Mouse (Mus musculus) frontal cortex, postnatal 36 days (tissue): Measurements from ENCODE around the gene Chac2.
"Not testable (repeated sequence)": the region's sequence is repeated elsewhere in the genome, so short reads cannot be mapped to it uniquely, and the experiment has no call there.

Experiments
- DNase-seq, 2 experiments: peaks; one replicate each; pipeline ENCODE4 v3.0.0; 2022; ENCODE audit warnings: low spot score in 2 of 2

Gene Chac2

GRCm38 (mm10) chr11:30985877-30986624 lies at the start of gene Chac2:
Gene Chac2, minus strand, starts transcription at chr11:30986350.
- DNase-seq, result peak; percentile 87 to 88

DNA sequence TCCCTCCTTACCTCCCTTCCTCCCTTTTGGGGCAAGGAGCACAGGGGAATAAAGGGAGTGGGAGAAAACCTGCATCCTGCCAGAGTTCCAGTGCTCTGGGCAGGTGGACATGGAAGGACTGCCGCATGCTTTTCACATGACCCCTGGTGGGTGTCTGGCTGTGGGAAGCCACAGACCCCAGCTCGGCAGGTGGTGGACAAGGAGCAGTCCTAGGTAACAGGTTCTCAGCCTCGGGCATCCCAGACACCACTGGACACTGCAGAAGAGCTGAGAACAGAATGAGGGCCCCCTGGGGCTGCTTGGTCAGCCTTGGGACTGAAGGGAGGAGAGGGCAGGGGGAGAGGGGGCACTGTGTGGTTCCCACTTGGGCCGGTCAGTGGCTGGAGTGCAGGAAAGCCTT lies 48.8 kb upstream of the Chac2 start:
- DNase-seq, result no peak

DNA sequence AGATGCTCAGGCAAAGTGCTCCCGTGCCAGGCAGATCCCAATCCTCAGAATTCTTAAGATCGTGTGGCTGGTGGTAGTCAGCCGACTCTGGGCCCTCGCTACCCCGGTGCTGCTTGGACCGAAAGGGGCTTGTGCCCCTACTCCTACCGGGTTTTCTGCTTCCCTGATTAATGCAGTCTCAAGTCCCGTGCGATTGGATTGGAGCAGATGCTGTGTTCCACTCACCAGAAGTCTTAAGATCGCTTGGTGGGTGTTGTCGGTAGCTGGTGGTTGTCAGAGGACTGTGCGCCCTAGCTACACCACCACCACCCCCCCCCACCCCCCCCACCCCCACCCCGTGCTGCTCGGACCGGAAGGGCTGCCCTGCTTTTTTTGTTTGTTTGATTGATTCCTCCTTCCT lies 31.3 kb upstream of the Chac2 start:
- DNase-seq, result not testable (repeated sequence)

DNA sequence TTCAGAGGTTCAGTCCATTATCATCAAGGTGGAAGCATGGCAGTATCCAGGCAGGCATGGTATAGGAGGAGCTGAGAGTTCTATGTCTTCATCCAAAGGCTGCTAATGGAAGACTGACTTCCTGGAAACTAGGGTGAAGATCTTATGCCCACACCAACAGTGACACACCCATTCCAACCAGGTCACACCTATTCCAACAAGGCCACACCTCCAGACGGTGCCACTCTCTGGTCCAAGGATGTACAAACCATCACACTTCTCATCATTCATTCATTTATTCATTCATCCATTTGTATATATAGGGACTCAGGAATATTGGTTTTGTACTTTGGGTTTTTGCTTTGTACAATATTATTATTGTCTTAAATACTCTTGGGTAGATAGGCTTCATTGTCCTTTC lies 23.5 kb upstream of the Chac2 start:
- not testable (repeated sequence) for DNase-seq

GRCm38 (mm10) chr11:31001169-31001908 lies 15.2 kb upstream of the Chac2 start:
- DNase-seq, result no peak

DNA sequence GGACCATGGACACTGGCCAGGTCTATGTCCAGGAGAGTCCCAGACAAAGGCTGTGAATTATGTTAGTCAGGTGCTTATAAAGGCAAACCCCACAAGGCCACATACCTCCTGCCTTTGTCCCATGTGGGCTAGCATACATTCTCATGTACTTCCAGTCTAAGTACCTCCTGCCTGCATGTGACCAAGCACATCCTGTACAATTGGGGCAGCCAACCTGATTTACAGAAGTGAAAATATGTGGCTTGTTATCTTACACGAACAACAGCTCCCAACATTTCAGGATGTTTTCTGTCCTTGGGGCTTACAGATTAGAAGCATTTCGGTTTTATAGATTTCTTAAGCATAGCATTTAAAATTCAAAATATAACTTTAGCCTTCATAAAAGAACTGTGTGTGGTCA lies 13.9 kb upstream of the Chac2 start:
- DNase-seq, result no peak

DNA sequence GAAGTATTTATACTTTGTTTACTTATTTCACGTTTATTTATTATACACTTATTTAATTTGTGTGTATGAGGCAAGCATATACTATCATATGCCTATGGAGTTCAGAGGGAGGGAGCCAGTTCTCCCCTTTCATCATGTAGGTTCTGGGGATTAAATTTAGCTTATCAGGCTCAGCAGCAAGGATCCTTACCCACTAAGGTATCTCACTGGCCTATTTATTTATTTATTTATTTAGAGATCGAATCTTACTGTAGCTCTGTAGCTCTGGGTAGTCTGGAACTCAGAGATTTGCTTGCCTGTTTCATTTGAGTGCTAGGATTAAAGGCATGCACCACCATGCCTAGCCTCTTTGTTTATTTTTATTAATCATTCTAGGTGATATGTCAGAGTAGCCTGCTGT lies 12.6 kb upstream of the Chac2 start:
- DNase-seq, result no peak

DNA sequence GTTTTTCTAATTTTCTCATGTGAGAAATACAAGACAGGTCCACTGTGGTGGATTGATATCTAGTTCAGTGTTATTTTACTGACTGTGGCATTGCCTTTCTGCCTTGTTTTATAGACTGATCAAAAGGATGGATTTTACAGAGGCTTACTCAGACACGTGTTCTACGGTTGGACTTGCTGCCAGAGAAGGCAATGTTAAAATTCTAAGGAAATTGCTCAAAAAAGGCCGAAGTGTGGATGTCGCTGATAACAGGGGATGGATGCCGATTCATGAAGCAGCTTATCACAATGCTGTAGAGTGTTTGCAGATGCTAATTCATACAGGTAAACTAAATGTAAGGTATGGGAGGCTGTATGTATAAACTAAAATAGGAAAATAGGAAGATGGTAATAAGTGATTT lies 12.0 kb upstream of the Chac2 start:
- DNase-seq, result no peak

DNA sequence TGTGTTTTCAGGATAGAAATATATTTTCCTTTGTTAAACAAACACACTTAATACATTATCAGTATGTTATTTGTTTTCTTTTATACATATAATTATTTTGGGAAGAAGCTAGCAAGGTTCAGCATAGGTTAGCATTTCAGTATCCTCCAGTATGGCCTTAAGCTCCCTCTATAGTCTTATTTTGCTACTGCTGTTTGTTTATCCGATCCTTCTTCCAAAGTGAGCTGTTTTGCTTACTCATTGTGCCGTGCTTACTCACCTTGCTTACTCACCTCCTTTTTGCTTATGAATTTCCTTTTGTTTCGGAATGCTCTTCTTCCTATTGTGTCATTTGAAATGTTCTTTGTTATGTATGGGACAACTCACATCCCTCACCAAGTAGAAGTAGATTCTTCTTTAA lies 10.5 kb upstream of the Chac2 start:
- DNase-seq, result no peak

DNA sequence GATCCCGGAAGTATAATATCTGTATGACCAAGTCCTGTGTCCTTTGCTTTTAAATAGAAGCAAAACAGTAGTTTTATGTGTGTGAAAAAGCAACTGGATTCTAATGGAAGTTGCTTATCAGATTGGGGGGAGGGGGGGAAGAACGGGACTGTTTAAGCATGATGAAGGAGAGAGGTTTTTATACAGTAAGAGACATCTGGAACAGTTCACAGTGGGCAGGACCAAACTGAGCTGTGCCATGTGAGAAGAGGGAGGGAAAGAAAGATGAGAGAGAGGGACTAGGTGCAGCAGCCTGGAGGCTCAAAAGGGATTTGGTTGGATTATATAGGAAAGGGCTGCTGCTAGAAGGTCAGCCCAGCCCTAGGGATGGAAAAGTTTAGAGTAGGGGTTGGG lies 471 bp upstream of the Chac2 start:
- no peak for DNase-seq

DNA sequence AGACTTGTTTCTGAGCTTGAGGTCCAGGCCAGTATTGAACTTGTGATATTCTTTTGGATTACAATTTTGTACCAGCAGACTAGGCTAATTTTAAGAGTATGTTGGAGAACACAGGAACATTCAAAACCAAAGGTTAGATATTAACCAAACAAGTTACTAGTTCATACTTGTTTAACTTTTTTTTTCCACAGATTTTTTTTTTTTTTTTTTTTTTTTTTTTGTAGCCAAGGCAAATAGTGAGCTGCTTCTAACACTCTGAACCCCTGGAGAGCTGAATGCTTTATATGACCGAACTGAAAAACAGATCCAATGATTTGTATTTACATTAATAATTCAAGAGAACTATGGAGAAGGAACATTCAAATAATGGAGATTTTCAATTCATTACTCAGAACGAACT lies 913 bp downstream of the Chac2 start:
- no peak for DNase-seq

DNA sequence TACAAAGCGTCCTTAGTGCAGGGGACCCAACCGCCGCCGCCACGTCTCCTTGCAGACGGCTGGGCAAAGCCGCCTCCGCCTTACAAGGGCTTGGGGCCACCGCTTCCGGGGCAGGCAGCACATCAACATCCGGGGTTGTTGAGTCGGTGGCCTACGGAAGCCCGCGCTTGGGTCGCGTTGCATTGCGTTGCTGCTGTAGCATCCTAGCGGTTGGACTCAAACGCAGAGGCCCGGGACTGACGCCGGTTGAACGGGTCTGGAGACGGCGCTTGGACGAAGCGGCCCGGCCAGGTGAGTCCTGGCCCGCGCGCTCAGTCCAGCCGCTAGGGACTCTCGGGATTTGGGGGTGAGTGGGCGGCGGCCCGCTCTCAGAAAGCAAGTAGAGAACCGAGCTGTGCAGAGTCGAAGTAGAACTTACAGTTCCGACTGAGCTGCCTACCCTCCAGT lies 31.8 kb downstream of the Chac2 start, which contains the start of gene Erlec1:
Gene Erlec1, minus strand, starts transcription at position 57 of the 447 bp plus-strand sequence.
- DNase-seq, result peak; percentile 90 to 93

DNA sequence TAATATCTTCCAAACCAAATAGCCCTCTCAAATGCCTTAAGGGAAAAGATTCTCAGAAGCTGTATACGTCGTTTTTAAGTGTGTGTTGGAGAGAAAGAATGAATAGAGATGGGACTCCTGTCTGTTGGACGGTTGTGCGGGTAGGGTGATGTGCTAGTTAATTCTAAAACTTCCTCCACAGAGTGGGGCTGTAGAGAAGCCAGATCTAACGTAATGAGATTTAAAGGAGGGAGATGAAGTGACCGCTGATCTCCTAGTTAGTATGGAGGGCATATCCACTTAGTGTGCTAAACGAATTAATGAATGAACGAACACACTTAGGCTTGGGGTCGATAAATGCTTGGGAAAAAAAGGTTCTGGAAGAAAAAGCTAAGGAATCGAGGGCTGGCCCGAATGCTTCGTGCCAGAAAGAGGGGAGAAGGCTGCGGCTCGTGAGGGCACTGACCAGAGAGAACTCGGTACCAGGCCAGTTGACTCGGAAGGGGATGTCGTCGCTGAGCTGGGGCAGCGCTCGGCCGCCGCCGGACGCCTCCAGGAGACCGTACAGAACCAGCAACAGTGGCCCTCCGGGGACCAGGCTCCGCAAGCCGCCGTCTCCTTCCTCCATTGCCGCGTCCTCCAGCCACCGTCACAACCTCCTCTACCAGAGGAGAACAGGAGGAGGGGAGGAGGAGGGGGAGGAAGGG lies 32.5 kb downstream of the Chac2 start:
- peak; percentile 23 to 34 for DNase-seq

- DNase-seq, result no peak
Measured at GRCm38 (mm10) chr11:30952829-30953228, 33.3 kb downstream of the Chac2 start.

GRCm38 (mm10) chr11:30943522-30943921 lies 42.6 kb downstream of the Chac2 start:
- DNase-seq, result no peak

- DNase-seq, result no peak
Measured at GRCm38 (mm10) chr11:30928498-30928897, 57.7 kb downstream of the Chac2 start.

DNA sequence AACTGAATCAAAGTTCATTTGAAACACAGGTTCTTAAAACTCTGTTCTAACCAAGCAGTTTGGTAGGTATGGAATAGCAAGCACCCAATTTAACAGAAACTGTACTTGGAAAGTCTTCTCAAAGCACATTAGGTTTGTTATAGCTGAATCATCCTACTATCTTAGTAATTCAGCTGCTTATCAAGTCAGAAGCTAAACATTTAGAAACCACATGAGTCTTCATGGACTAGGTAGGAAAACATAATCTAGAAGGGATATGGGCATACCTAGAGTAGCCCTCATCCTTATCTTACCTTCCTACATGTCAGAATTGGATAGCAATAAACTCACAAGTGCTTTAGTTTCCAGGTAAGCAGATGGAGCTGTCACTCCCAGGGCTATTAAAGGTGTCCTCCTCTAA lies 58.1 kb downstream of the Chac2 start:
- DNase-seq, result no peak
